Mouse (Mus musculus) hindbrain, postnatal 0 days (tissue): ENCODE measurements around the gene Cdc27. TPM values are rescaled to one million over a fixed set of nuclear protein-coding genes. Genes with fewer than 3 reads are reported as not detected.
"Not testable (repeated sequence)": the region's sequence is repeated elsewhere in the genome, so short reads cannot be mapped to it uniquely, and the experiment has no call there.

Source experiments
- ATAC-seq: fragments of 200-750 bp; cut with Nextera tagmentation; 2 replicates; pipeline ENCODE4 v1.8.0; 2017; ENCODE audit warnings: mild to moderate bottlenecking, moderate TSS enrichment, moderate library complexity
- DNase-seq: peaks from one replicate; pipeline ENCODE4 v3.0.0-alpha.2; 2015; ENCODE audit warnings: low spot score
- H3K27ac ChIP-seq: fragments of 300-500 bp; sonication (generic); 2 replicates; pipeline ENCODE4 v1.5.1; 2014; ENCODE audit warnings: mild to moderate bottlenecking
- H3K27me3 ChIP-seq: fragments of 300-500 bp; sonication (generic); 2 replicates; pipeline ENCODE4 v1.6.1; 2014; ENCODE audit warnings: low read length, mixed read lengths; ENCODE audit not compliant: insufficient read depth
- H3K36me3 ChIP-seq: fragments of 300-500 bp; sonication (generic); 2 replicates; pipeline ENCODE4 v1.6.1; 2014; ENCODE audit warnings: low read length, mixed read lengths; ENCODE audit not compliant: insufficient read depth
- H3K4me1 ChIP-seq: fragments of 300-500 bp; sonication (generic); 2 replicates; pipeline ENCODE4 v1.6.1; 2014; ENCODE audit warnings: antibody characterized with exemption, low read length, mixed read lengths; ENCODE audit not compliant: insufficient read depth
- H3K4me2 ChIP-seq: fragments of 300-500 bp; sonication (generic); 2 replicates; pipeline ENCODE4 v1.6.1; 2014; ENCODE audit warnings: low read depth, mild to moderate bottlenecking, low read length, moderate library complexity, mixed read lengths
- H3K4me3 ChIP-seq: fragments of 300-500 bp; sonication (generic); 2 replicates; pipeline ENCODE4 v1.5.1; 2014; ENCODE audit warnings: low read length
- H3K9ac ChIP-seq: fragments of 300-500 bp; sonication (generic); replicated peaks from 2 replicates; pipeline ENCODE4 v1.6.1; 2014; ENCODE audit warnings: mild to moderate bottlenecking, low read length, moderate library complexity, mixed read lengths
- H3K9me3 ChIP-seq: fragments of 300-500 bp; sonication (generic); 2 replicates; pipeline ENCODE4 v1.6.1; 2016; ENCODE audit warnings: low read length, mixed read lengths
- CTCF ChIP-seq: IDR thresholded peaks from 2 replicates; pipeline ENCODE4 v1.5.1; 2016; ENCODE audit warnings: antibody characterized with exemption, control low read depth, low read depth
- WGBS: fragments of 180-500 bp; shearing (Covaris S2); extraction: QIAGEN DNeasy Blood & Tissue Kit; methylation state at CpG from one replicate; pipeline ENCODE4 v1.1.7; 2014; 5-methylcytosine and 5-hydroxymethylcytosine counted together
- polyA plus RNA-seq: library from polyadenylated mRNA; unstranded; fragments of >200 nt; fragmentation: Nextera tagmentation; extraction: Ambion mirVana; gene quantifications from 2 replicates; pipeline ENCODE4 v1.2.1, GENCODE M21; 2015
- total RNA-seq: library from RNA; depleted of rRNA; stranded (reverse); fragments of >200 nt; gene quantifications from 2 replicates; pipeline ENCODE4 v1.2.3, GENCODE M21; 2014

Gene Cdc27
- total and polyA plus RNA-seq, 2 experiments from 2014 or later: 23.8 to 39.1 TPM

DNA sequence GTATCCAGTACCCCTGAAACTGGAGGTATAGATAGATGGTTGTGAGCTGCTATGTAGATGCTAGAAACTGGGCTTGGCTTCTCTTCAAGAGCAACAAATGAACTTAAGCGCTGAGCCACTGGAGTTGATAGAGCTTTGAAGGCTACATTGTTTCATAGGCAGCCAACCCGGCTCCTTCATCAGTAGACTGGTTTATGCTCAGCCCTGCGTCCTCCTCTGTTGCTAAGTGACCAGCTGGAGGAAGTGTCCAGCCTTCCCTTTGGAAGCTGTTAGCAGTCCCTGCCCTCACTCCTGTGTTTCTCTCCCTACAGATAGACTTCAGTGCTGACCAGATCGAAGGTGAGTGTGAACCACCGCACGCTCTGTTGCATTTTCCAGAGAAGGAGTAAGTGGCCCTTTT is 29.7 kb upstream of the Cdc27 start:
- Histone ChIP-seq H3K4me1 (no peaks in the 10 kb centered on the region; the same call in 1 of the 2 replicates), H3K9ac (no peak overlapping the region), H3K9me3 (no peaks in the 10 kb centered on the region), H3K27ac (no peak overlapping the region), H3K4me2 (no peak overlapping the region), H3K27me3 (no peaks in the 10 kb centered on the region), H3K4me3 (no peak overlapping the region), H3K36me3 (no peaks in the 10 kb centered on the region)
- DNase-seq (peak; percentile 10), ATAC-seq (no peak)
- 54% methylated on average over 6 of the region's 6 CpGs for WGBS
- TF ChIP-seq CTCF: no peak

DNA sequence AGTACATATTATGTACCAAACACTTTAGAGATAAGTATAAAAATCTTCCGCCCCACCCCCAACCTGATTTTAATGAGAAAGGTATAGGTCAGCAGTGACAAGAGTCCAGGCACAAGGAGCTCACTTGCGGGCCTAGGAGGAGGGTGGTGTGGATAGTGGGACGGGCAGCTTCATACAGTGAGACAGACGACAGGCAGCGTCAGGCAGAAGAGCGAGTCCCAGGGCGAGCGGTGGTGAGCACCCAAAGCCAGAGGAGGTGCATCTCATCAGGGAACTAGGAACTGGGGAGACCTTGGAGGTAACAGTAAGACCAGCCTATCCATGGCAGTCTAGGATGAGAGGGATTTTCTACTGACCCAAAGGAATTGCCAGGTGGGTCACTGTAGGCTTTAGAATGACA is 29.2 kb upstream of the Cdc27 start:
- ATAC-seq (no peak), DNase-seq (no peak)
- Histone ChIP-seq H3K27ac (no peak overlapping the region), H3K9me3 (no peaks in the 10 kb centered on the region), H3K9ac (no peak overlapping the region), H3K4me3 (no peak overlapping the region), H3K36me3 (no peaks in the 10 kb centered on the region), H3K4me2 (no peak overlapping the region), H3K27me3 (no peaks in the 10 kb centered on the region), H3K4me1 (no peaks in the 10 kb centered on the region; the same call in 1 of the 2 replicates)
- no peak for TF ChIP-seq CTCF
- WGBS: 87% methylated on average over 8 of the region's 8 CpGs

DNA sequence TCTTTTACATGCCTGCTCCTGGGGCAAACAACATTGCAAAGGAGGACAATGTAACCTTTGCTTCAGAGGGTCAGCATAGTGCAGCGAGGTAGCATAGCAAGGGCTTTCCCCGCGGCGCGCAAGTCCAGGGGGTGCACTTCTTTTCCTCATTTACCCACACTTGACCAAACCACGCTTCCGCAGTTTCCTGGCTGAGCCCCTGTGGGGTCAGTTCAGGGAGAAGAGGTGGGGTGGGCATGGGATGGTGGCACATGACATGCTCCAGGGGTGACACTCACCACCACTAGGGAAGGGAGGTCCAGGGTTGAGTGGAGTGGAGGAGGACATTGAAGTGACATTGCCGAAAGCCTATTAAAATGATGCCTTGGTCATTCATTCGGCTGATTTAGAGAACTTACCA is 28.7 kb upstream of the Cdc27 start:
- DNase-seq (no peak), ATAC-seq (0 out of 2 replicates have a peak, but pooled peaks have one; percentile 27)
- H3K4me2 ChIP-seq: no peak overlapping the region
- H3K36me3 ChIP-seq: no peaks in the 10 kb centered on the region
- 85% methylated on average over 9 of the region's 9 CpGs for WGBS
- H3K27ac ChIP-seq: no peak overlapping the region
- no peak for TF ChIP-seq CTCF
- H3K27me3 ChIP-seq: no peaks in the 10 kb centered on the region
- H3K4me3 ChIP-seq: no peak overlapping the region
- no peaks in the 10 kb centered on the region for H3K9me3 ChIP-seq
- no peaks in the 10 kb centered on the region; the same call in 1 of the 2 replicates for H3K4me1 ChIP-seq
- no peak overlapping the region for H3K9ac ChIP-seq

DNA sequence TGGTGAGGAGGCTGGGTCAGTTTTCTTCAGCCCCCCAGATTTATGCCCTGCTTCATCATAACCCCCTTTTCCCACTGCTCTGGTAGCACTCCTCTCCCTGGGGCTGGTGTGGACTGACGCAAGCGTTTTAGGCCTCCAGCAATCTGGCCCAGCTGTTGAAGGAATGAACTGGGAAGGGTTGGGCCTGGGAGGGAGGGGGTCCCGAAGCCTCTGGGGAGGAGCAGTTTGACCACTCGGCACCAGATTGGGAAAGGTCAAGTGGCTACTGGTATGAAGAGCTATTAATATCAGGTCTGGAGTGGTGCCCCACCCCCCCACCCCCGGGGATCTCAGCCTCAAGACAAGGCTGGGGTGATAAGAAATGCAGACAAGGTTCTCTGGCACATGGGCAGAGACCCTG is 27.7 kb upstream of the Cdc27 start:
- Histone ChIP-seq H3K9me3 (no peaks in the 10 kb centered on the region), H3K36me3 (no peaks in the 10 kb centered on the region), H3K9ac (no peak overlapping the region), H3K4me3 (no peak overlapping the region), H3K27ac (no peak overlapping the region), H3K4me1 (no peaks in the 10 kb centered on the region; the same call in 1 of the 2 replicates), H3K4me2 (no peak overlapping the region), H3K27me3 (no peaks in the 10 kb centered on the region)
- TF ChIP-seq CTCF: no peak
- ATAC-seq (no peak), DNase-seq (no peak)
- 72% methylated on average over 5 of the region's 5 CpGs for WGBS

DNA sequence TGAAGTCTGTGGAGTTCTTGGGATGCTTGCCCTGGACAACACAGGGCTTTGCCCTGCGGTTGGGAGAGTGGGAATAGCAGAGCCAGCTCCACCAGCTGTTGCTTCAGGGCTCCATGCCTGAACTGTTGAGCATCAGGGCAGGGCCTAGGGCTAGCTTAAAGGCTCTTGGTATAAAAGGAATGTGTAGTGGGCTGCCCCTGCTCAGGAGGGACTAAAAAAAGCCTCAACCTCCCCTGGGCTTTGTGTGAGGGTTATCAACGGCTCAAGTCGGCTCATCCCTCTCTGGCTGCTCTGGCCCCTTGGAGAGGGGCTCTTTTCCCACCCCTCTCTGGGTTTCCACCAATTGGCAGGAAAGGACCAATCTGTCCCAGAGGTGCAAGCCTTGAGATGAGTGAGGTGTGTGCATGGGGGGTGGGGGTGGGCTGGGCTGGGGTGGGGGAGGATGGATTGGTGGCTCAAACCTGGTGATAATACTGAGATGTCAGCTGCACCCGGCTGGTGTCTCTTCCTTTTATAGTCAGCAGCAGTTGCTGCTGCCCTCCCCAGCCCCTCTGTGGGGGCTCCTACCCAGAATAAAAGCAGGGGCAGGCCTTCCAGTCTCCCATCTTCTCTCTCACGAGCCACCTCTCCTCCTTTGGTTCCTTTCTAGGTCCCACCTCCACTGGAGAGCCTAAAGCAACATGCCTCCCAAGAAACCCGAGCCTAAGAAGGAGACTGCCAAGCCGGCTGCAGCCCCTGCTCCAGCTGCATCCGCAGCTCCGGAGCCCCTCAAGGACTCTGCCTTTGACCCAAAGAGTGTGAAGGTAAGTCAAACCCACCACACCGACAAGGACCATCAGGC is 26.6 kb upstream of the Cdc27 start:
- Histone ChIP-seq H3K9ac (no peak overlapping the region), H3K27ac (no peak overlapping the region), H3K4me2 (no peak overlapping the region), H3K36me3 (no peaks in the 10 kb centered on the region), H3K27me3 (no peaks in the 10 kb centered on the region), H3K4me1 (peaks cover 3% of the 10 kb centered on the region; the same call in 1 of the 2 replicates), H3K9me3 (no peaks in the 10 kb centered on the region), H3K4me3 (no peak overlapping the region)
- no peak for DNase-seq
- 46% methylated on average over 10 of the region's 10 CpGs for WGBS
- no peak for ATAC-seq
- TF ChIP-seq CTCF: no peak

DNA sequence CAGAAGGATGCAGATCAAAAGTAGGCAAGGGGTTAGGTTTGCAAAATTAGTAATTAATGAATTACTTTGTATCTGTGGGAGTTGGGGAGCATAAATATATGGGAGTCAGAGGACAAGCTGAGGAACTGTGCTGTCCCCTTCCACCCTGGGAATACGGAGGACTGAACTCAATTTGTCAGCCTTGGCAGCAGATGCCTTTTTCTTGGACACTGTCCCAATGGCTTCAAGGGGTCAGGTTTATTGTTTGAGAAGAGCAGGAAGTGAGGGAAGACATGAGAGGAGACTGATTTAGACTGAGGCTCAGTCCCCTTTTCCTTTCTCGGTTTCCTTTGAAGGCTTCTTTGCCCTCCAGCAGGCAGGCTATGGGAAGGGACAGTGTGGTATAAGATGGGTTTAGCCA is 22.1 kb upstream of the Cdc27 start:
- no peak overlapping the region for H3K4me2 ChIP-seq
- no peak overlapping the region for H3K27ac ChIP-seq
- ATAC-seq (no peak), DNase-seq (no peak)
- TF ChIP-seq CTCF: no peak
- H3K4me1 ChIP-seq: 0 out of 2 replicates have a peak, but pooled peaks cover 3% of the 10 kb centered on the region
- no peaks in the 10 kb centered on the region for H3K27me3 ChIP-seq
- H3K36me3 ChIP-seq: no peaks in the 10 kb centered on the region
- 40% methylated on average over 2 of the region's 2 CpGs for whole genome bisulfite sequencing
- H3K9ac ChIP-seq: no peak overlapping the region
- H3K9me3 ChIP-seq: no peaks in the 10 kb centered on the region
- no peak overlapping the region for H3K4me3 ChIP-seq

DNA sequence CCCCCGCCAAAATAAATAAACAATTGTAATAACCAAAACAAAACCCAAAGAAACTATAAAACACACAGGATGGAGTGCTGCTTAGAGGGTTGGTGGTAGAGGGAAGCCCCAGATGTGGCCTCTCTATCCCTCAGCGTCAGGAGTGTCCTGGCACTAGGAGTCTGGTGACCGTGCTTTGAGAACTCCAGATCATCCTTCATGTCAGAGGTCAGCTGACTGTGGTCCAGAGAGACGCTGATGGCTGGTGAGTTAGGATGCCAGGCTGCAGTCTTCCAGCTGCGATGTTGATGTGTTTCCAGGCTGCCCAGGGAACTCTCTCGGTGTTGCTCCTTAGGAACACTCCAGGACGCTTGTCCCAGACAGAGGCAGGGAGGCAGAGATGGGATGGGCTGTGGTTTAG is 21.7 kb upstream of the Cdc27 start:
- Histone ChIP-seq H3K4me2 (no peak overlapping the region), H3K27ac (no peak overlapping the region), H3K4me3 (no peak overlapping the region), H3K4me1 (0 out of 2 replicates have a peak, but pooled peaks cover 3% of the 10 kb centered on the region), H3K27me3 (no peaks in the 10 kb centered on the region), H3K9ac (no peak overlapping the region), H3K9me3 (no peaks in the 10 kb centered on the region), H3K36me3 (no peaks in the 10 kb centered on the region)
- 52% methylated on average over 7 of the region's 7 CpGs for whole genome bisulfite sequencing
- ATAC-seq: no peak
- DNase-seq: no peak
- TF ChIP-seq CTCF: no peak

DNA sequence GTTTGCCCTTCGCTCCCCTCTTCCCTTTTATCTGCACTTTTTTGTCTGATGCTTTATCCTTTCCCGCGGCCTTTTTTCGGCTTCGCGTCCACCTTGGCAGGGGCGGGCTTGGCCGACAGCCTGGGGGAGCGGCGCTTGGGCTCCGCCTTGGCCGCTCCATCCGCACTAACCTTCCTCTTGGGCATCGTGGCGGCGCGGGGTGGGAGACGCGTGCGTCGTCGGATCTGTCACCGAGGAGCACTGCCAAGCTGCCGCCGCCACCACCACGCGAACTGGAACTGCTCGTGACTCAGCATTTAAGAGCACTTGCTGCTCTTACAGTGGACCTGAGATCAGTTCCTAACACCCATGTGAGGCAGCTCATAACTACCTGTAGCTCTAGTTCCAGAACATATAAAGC is 21.0 kb upstream of the Cdc27 start:
- H3K27me3 ChIP-seq, H3K4me1 ChIP-seq, H3K27ac ChIP-seq, H3K9ac ChIP-seq, H3K9me3 ChIP-seq, H3K36me3 ChIP-seq: not testable (repeated sequence)
- peak overlapping the region; percentile 28 for H3K4me3 ChIP-seq
- DNase-seq: peak; percentile 57
- peak overlapping the region; percentile 49 for H3K4me2 ChIP-seq
- peak; percentile 35; the same call in 1 of the 2 replicates for ATAC-seq
- WGBS: 4% methylated on average over 28 of the region's 28 CpGs

DNA sequence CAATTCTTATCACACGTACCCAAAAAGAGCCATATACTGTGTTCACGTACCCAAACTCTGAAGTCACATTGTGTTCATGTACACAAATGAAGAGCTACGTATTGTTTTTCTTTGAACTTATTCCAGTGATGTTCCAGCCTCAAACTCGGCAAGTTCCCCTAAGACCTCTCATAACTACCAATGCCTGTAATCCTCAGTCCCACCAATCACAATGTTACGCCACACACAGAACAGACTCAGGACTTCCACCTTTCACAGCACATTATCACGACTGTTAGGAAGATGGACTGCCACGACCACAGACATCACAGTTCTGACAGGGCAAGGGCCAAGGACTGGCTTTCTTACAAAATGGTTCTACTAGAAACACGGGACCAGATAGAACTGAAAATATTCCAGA is 20.1 kb upstream of the Cdc27 start:
- H3K9me3 ChIP-seq, H3K9ac ChIP-seq, H3K4me3 ChIP-seq, H3K36me3 ChIP-seq, H3K4me2 ChIP-seq, H3K27me3 ChIP-seq, ATAC-seq, H3K4me1 ChIP-seq, H3K27ac ChIP-seq, DNase-seq: not testable (repeated sequence)
- WGBS: 84% methylated on average over 8 of the region's 8 CpGs
